Mouse (Mus musculus) myocyte (in vitro differentiated cells): ENCODE data around the gene Luc7l3. TPM values are rescaled to one million over a fixed set of nuclear protein-coding genes. Genes with fewer than 3 reads are reported as not detected.

ENCODE experiments used
- H3K27me3 ChIP-seq: one replicate; pipeline ENCODE4 v1.6.1; 2011; ENCODE audit not compliant: control insufficient read depth, insufficient read depth, insufficient read length
- H3K36me3 ChIP-seq: one replicate; pipeline ENCODE4 v1.6.1; 2011; ENCODE audit not compliant: control insufficient read depth, insufficient read depth
- H3K4me2 ChIP-seq: one replicate; pipeline ENCODE4 v1.6.1; 2011; ENCODE audit warnings: low read depth, control low read depth
- H3K4me3 ChIP-seq: one replicate; pipeline ENCODE4 v1.5.1; 2011; ENCODE audit warnings: mild to moderate bottlenecking, control low read depth, moderate library complexity
- H3K79me2 ChIP-seq: one replicate; pipeline ENCODE4 v1.6.1; 2011; ENCODE audit not compliant: control insufficient read depth, insufficient read depth
- H3ac ChIP-seq: one replicate; pipeline ENCODE4 v1.6.1; 2011; ENCODE audit not compliant: control insufficient read depth, insufficient read length
- CEBPB ChIP-seq: IDR thresholded peaks from 2 replicates; pipeline ENCODE4 v1.6.1; 2011; ENCODE audit warnings: mild to moderate bottlenecking, moderate library complexity; ENCODE audit not compliant: poor library complexity, insufficient read depth, severe bottlenecking
- E2F4 ChIP-seq: IDR thresholded peaks from one replicate; pipeline ENCODE4 v1.6.1; 2011; ENCODE audit warnings: mild to moderate bottlenecking, control low read depth, moderate library complexity; ENCODE audit not compliant: insufficient read depth
- MAX ChIP-seq: IDR thresholded peaks from one replicate; pipeline ENCODE4 v1.6.1; 2011; ENCODE audit warnings: low read depth, mild to moderate bottlenecking, control low read depth
- MYOD1 ChIP-seq, 3 experiments: IDR thresholded peaks; one replicate each; pipeline ENCODE4 v1.6.1; 2011; ENCODE audit warnings: control low read depth in 2 of 3, low read depth in 2 of 3, mild to moderate bottlenecking in 2 of 3, moderate library complexity in 1 of 3; ENCODE audit not compliant: insufficient read length in 2 of 3, control insufficient read depth in 1 of 3
- MYOG ChIP-seq, 3 experiments: IDR thresholded peaks; one replicate each; pipeline ENCODE4 v1.6.1; 2011; ENCODE audit warnings: control low read depth in 2 of 3, low read depth in 2 of 3, mild to moderate bottlenecking in 2 of 3; ENCODE audit not compliant: insufficient read length in 2 of 3, control insufficient read depth in 1 of 3, insufficient read depth in 1 of 3
- POLR2A ChIP-seq: IDR thresholded peaks from one replicate; pipeline ENCODE4 v1.6.1; 2011; ENCODE audit warnings: low read depth, mild to moderate bottlenecking, control low read depth, moderate library complexity; ENCODE audit not compliant: insufficient read length
- POLR2AphosphoS2 ChIP-seq: IDR thresholded peaks from one replicate; pipeline ENCODE4 v1.6.1; 2011; ENCODE audit warnings: low read depth, control low read depth; ENCODE audit not compliant: insufficient read length
- REST ChIP-seq: IDR thresholded peaks from one replicate; pipeline ENCODE4 v1.6.1; 2011; ENCODE audit warnings: mild to moderate bottlenecking, control low read depth, moderate library complexity; ENCODE audit not compliant: insufficient read depth, insufficient read length
- SRF ChIP-seq: IDR thresholded peaks from one replicate; pipeline ENCODE4 v1.6.1; 2011; ENCODE audit warnings: low read depth; ENCODE audit not compliant: control insufficient read depth, insufficient read length
- TCF12 ChIP-seq: IDR thresholded peaks from one replicate; pipeline ENCODE4 v1.6.1; 2011; ENCODE audit warnings: mild to moderate bottlenecking, control low read depth; ENCODE audit not compliant: poor library complexity, insufficient read depth, severe bottlenecking
- TCF3 ChIP-seq: IDR thresholded peaks from one replicate; pipeline ENCODE4 v1.6.1; 2011; ENCODE audit warnings: low read depth, control low read depth; ENCODE audit not compliant: insufficient read length
- USF1 ChIP-seq: IDR thresholded peaks from one replicate; pipeline ENCODE4 v1.6.1; 2011; ENCODE audit warnings: low read depth, mild to moderate bottlenecking, control low read depth, moderate library complexity
- polyA plus RNA-seq: library from polyadenylated mRNA; unstranded; fragments of >200 nt; fragmentation: generic; extraction: Trizol; gene quantifications from one replicate; pipeline ENCODE4 v1.2.1, GENCODE M21; 2012; ENCODE audit warnings: missing spikeins

The Luc7l3 gene
- polyA plus RNA-seq, 1 experiment: 15.4 TPM

GRCm38 (mm10) chr11:94362101-94362500, 40.3 kb upstream of the Luc7l3 start:
- TF ChIP-seq E2F4 (no peak), CEBPB (no peak), MYOD1 (IDR thresholded peaks at IDR 0.05; ENCODE audit: control insufficient read depth in 1 of 3, insufficient read length in 2 of 3, low read depth in 2 of 3) (no peak), REST (no peak), TCF3 (no peak), POLR2A (no peak), POLR2AphosphoS2 (no peak), SRF (no peak), MAX (no peak), TCF12 (no peak), MYOG (IDR thresholded peaks at IDR 0.05; ENCODE audit: control insufficient read depth in 1 of 3, insufficient read depth in 1 of 3, insufficient read length in 2 of 3, low read depth in 2 of 3) (no peak)
- H3K4me3 ChIP-seq: no peak overlapping the region
- H3K27me3 ChIP-seq: no peaks in the 10 kb centered on the region
- no peaks in the 10 kb centered on the region for H3K36me3 ChIP-seq
- H3K4me2 ChIP-seq: no peak overlapping the region
- H3K79me2 ChIP-seq: no peaks in the 10 kb centered on the region
- H3ac ChIP-seq: no peak overlapping the region

- TF ChIP-seq E2F4 (no peak), POLR2AphosphoS2 (no peak)
- Histone ChIP-seq H3K36me3 (no peaks in the 10 kb centered on the region), H3ac (no peak overlapping the region), H3K79me2 (no peaks in the 10 kb centered on the region), H3K4me2 (no peak overlapping the region), H3K27me3 (no peaks in the 10 kb centered on the region), H3K4me3 (no peak overlapping the region)
Measured at GRCm38 (mm10) chr11:94361166-94361870, 39.5 kb upstream of the Luc7l3 start.

- Histone ChIP-seq H3K4me3 (no peak overlapping the region), H3K4me2 (no peak overlapping the region), H3K79me2 (no peaks in the 10 kb centered on the region), H3K27me3 (peaks cover 11% of the 10 kb centered on the region), H3K36me3 (no peaks in the 10 kb centered on the region), H3ac (no peak overlapping the region)
- no peak for TF ChIP-seq CEBPB
- TF ChIP-seq MYOG (IDR thresholded peaks at IDR 0.05; ENCODE audit: control insufficient read depth in 1 of 3, insufficient read depth in 1 of 3, insufficient read length in 2 of 3, low read depth in 2 of 3): no peak
- TF ChIP-seq POLR2A: no peak
- no peak for TF ChIP-seq SRF
- TF ChIP-seq TCF12: no peak
- no peak for TF ChIP-seq E2F4
- TF ChIP-seq TCF3: no peak
Measured at GRCm38 (mm10) chr11:94359168-94359567, 37.4 kb upstream of the Luc7l3 start.

- H3ac ChIP-seq: no peak overlapping the region
- no peak overlapping the region for H3K4me3 ChIP-seq
- H3K4me2 ChIP-seq: no peak overlapping the region
- TF ChIP-seq E2F4 (no peak), USF1 (no peak), TCF12 (no peak), MAX (no peak), POLR2A (no peak), REST (no peak), POLR2AphosphoS2 (no peak), MYOD1 (IDR thresholded peaks at IDR 0.05; ENCODE audit: control insufficient read depth in 1 of 3, insufficient read length in 2 of 3, low read depth in 2 of 3) (no peak), MYOG (IDR thresholded peaks at IDR 0.05; ENCODE audit: control insufficient read depth in 1 of 3, insufficient read depth in 1 of 3, insufficient read length in 2 of 3, low read depth in 2 of 3) (no peak), CEBPB (no peak)
- no peaks in the 10 kb centered on the region for H3K79me2 ChIP-seq
- peaks cover 20% of the 10 kb centered on the region for H3K27me3 ChIP-seq
- H3K36me3 ChIP-seq: no peaks in the 10 kb centered on the region
Measured at GRCm38 (mm10) chr11:94355521-94356217, 33.9 kb upstream of the Luc7l3 start.

- peaks cover 20% of the 10 kb centered on the region for H3K27me3 ChIP-seq
- H3ac ChIP-seq: no peak overlapping the region
- H3K36me3 ChIP-seq: no peaks in the 10 kb centered on the region
- H3K79me2 ChIP-seq: no peaks in the 10 kb centered on the region
- no peak overlapping the region for H3K4me3 ChIP-seq
- no peak overlapping the region for H3K4me2 ChIP-seq
- no peak for TF ChIP-seq USF1
- no peak for TF ChIP-seq CEBPB
- TF ChIP-seq POLR2A: no peak
- TF ChIP-seq E2F4: no peak
- no peak for TF ChIP-seq TCF12
- no peak for TF ChIP-seq POLR2AphosphoS2
- TF ChIP-seq SRF: no peak
- TF ChIP-seq TCF3: no peak
- TF ChIP-seq MYOG (IDR thresholded peaks at IDR 0.05; ENCODE audit: control insufficient read depth in 1 of 3, insufficient read depth in 1 of 3, insufficient read length in 2 of 3, low read depth in 2 of 3): no peak
- TF ChIP-seq MYOD1 (IDR thresholded peaks at IDR 0.05; ENCODE audit: control insufficient read depth in 1 of 3, insufficient read length in 2 of 3, low read depth in 2 of 3): no peak
- no peak for TF ChIP-seq REST
- TF ChIP-seq MAX: no peak
Measured at GRCm38 (mm10) chr11:94351094-94351493, 29.3 kb upstream of the Luc7l3 start.
